Mouse (Mus musculus) lung, embryonic 14.5 days (tissue): Measurements from ENCODE around the gene Olfr305. TPM values are rescaled to one million over a fixed set of nuclear protein-coding genes. Genes with fewer than 3 reads are reported as not detected.
A peak's percentile ranks its signal among the peaks of the same experiment; 100 is the strongest.
"Not testable (repeated sequence)": the region's sequence is repeated elsewhere in the genome, so short reads cannot be mapped to it uniquely, and the experiment has no call there.

Experiments used
- ATAC-seq: fragments of 200-750 bp; cut with Nextera tagmentation; 2 replicates; pipeline ENCODE4 v1.8.0; 2017; ENCODE audit warnings: mild to moderate bottlenecking, moderate TSS enrichment, moderate library complexity; ENCODE audit not compliant: insufficient read depth
- DNase-seq: peaks from one replicate; pipeline ENCODE4 v3.0.0-alpha.2; 2015
- H3K27ac ChIP-seq: fragments of 300-500 bp; sonication (generic); 2 replicates; pipeline ENCODE4 v1.5.1; 2014; ENCODE audit warnings: low read depth, mild to moderate bottlenecking, moderate library complexity
- H3K27me3 ChIP-seq: fragments of 300-500 bp; sonication (generic); 2 replicates; pipeline ENCODE4 v1.6.1; 2014; ENCODE audit warnings: low read length, control low read depth; ENCODE audit not compliant: insufficient read depth
- H3K36me3 ChIP-seq: fragments of 300-500 bp; sonication (generic); 2 replicates; pipeline ENCODE4 v1.6.1; 2014; ENCODE audit warnings: control low read depth; ENCODE audit not compliant: insufficient read depth
- H3K4me1 ChIP-seq: fragments of 300-500 bp; sonication (generic); 2 replicates; pipeline ENCODE4 v1.6.1; 2014; ENCODE audit warnings: antibody characterized with exemption, control low read depth; ENCODE audit not compliant: insufficient read depth
- H3K4me2 ChIP-seq: fragments of 300-500 bp; sonication (generic); 2 replicates; pipeline ENCODE4 v1.6.1; 2014; ENCODE audit warnings: mild to moderate bottlenecking
- H3K4me3 ChIP-seq: fragments of 300-500 bp; sonication (generic); 2 replicates; pipeline ENCODE4 v1.5.1; 2014; ENCODE audit warnings: low read depth, low read length
- H3K9ac ChIP-seq: fragments of 300-500 bp; sonication (generic); 2 replicates; pipeline ENCODE4 v1.6.1; 2014
- H3K9me3 ChIP-seq: fragments of 300-500 bp; sonication (generic); 2 replicates; pipeline ENCODE4 v1.6.1; 2016; ENCODE audit warnings: low read depth, low read length, control low read depth
- CTCF ChIP-seq: IDR thresholded peaks from 2 replicates; pipeline ENCODE4 v1.5.1; 2016; ENCODE audit warnings: antibody characterized with exemption, low read depth
- WGBS: fragments of 180-500 bp; shearing (Covaris S2); extraction: QIAGEN DNeasy Blood & Tissue Kit; methylation state at CpG from one replicate; pipeline ENCODE4 v1.1.7; 2014; 5-methylcytosine and 5-hydroxymethylcytosine counted together
- polyA plus RNA-seq: library from polyadenylated mRNA; unstranded; fragments of >200 nt; fragmentation: Nextera tagmentation; extraction: Ambion mirVana; gene quantifications from 2 replicates; pipeline ENCODE4 v1.2.1, GENCODE M21; 2014

The Olfr305 gene
- polyA plus RNA-seq: not detected in 2 replicates

DNA sequence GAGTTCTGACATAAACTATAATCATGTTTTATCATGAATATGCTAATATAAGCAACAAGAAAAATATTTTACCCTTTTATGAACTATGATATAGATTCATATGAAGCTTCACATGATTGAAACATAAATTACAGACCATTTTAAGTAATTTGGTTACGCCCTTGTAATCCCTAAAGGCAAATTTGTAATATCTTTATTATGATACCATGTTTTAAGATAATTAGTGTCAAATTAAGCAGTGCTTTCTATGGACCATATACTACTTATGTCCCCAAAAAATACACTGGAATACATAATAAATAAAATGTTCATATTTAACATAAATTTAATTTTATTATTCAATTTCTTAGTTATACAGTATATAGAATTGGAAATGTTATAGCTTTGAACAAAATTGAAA is at the start of gene Olfr305:
Gene Olfr305, minus strand, starts transcription at position 101 of the 400 bp plus-strand sequence.
- Histone ChIP-seq H3K4me3 (no peak within 1 kb of the TSS), H3K27me3 (no peaks in the 10 kb centered on the region), H3K4me2 (no peak within 1 kb of the TSS), H3K9ac (no peak within 1 kb of the TSS), H3K36me3 (no peaks in the 10 kb centered on the region), H3K27ac (no peak within 1 kb of the TSS), H3K9me3 (no peaks in the 10 kb centered on the region), H3K4me1 (no peaks in the 10 kb centered on the region)
- no peak for ATAC-seq
- no peak for DNase-seq
- TF ChIP-seq CTCF: no peak
- 78% methylated on average over 1 of the region's 1 CpGs for WGBS

DNA sequence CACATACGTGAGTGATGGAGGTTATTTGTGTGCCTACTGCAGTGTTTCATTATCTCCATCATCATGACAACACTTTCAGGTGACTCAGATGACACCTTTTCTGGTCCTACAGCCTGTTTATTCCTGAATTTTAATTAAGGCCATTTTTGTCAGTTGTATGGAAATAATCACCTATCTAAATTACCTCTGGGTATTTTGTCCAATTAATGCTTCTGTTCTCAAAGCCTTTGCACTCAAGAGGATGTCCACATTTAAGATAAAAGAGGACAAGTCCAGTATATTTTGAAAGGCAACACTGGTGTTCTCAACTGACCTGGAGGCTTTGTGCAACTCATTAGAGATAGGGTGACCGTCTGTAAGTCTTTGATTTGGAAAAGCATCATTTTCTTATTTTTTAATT is 36.8 kb upstream of the Olfr305 start, which contains the start of gene Olfr301:
Gene Olfr301, plus strand, starts transcription at position 301 of the 400 bp plus-strand sequence.
- no peak within 1 kb of the TSS for H3K4me2 ChIP-seq
- no peak within 1 kb of the TSS for H3K4me3 ChIP-seq
- ATAC-seq (no peak), DNase-seq (no peak)
- no peaks in the 10 kb centered on the region for H3K4me1 ChIP-seq
- TF ChIP-seq CTCF: no peak
- no peak within 1 kb of the TSS for H3K27ac ChIP-seq
- no peak within 1 kb of the TSS for H3K9ac ChIP-seq
- 78% methylated on average over 2 of the region's 2 CpGs for WGBS
- no peaks in the 10 kb centered on the region for H3K9me3 ChIP-seq
- no peaks in the 10 kb centered on the region for H3K36me3 ChIP-seq
- H3K27me3 ChIP-seq: no peaks in the 10 kb centered on the region

DNA sequence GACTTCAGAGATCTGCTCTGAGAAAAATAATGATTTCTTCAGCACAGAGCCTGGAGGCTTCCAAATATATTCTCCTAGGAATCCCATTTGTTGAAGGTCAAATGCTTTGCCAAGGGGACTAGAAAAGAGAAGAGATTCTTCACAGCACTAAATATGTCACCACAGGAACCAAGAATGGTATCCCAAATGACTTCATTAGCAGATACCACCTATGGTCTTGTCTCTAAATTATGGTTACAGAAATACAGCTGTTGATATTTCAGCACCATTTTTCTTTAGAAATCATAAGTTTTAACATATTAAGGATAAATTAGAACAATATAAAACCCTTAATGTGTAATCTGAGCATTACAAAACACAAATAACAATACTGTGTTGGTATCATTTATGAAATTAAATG is 31.0 kb upstream of the Olfr305 start, which contains the start of gene Olfr303:
Gene Olfr303, minus strand, starts transcription at position 101 of the 400 bp plus-strand sequence.
- TF ChIP-seq CTCF: no peak
- H3K9me3 ChIP-seq: no peaks in the 10 kb centered on the region
- no peaks in the 10 kb centered on the region for H3K36me3 ChIP-seq
- no peak within 1 kb of the TSS for H3K4me2 ChIP-seq
- H3K27me3 ChIP-seq: no peaks in the 10 kb centered on the region
- no peak within 1 kb of the TSS for H3K27ac ChIP-seq
- H3K4me3 ChIP-seq: no peak within 1 kb of the TSS
- H3K4me1 ChIP-seq: no peaks in the 10 kb centered on the region
- no peak for ATAC-seq
- no peak within 1 kb of the TSS for H3K9ac ChIP-seq
- DNase-seq: no peak

DNA sequence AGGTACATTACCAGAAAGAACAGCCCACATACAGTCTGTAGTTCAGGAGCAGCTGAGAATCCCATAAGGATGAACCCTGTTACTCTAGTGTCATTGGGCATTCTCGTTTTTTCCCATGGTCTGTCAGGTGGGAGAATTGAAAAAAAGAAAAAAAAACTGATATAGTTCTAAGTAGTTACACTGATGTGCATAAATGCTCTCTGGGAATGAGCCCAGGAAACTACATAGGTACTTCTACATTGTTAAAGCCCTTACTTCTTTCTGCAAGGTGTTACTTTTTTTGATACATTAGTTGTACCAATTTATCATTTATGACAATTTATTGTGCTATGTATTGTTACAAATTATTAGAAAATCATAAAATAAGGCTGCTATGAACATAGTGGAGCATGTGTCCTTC is 19.8 kb upstream of the Olfr305 start, which contains the start of gene Olfr304:
Gene Olfr304, minus strand, starts transcription at position 101 of the 400 bp plus-strand sequence.
- no peaks in the 10 kb centered on the region for H3K4me1 ChIP-seq
- no peak for TF ChIP-seq CTCF
- no peak within 1 kb of the TSS for H3K4me3 ChIP-seq
- 55% methylated on average over 1 of the region's 1 CpGs for WGBS
- H3K9ac ChIP-seq: no peak within 1 kb of the TSS
- H3K4me2 ChIP-seq: no peak within 1 kb of the TSS
- no peak within 1 kb of the TSS for H3K27ac ChIP-seq
- no peaks in the 10 kb centered on the region for H3K36me3 ChIP-seq
- H3K9me3 ChIP-seq: no peaks in the 10 kb centered on the region
- no peak for ATAC-seq
- H3K27me3 ChIP-seq: no peaks in the 10 kb centered on the region
- no peak for DNase-seq

DNA sequence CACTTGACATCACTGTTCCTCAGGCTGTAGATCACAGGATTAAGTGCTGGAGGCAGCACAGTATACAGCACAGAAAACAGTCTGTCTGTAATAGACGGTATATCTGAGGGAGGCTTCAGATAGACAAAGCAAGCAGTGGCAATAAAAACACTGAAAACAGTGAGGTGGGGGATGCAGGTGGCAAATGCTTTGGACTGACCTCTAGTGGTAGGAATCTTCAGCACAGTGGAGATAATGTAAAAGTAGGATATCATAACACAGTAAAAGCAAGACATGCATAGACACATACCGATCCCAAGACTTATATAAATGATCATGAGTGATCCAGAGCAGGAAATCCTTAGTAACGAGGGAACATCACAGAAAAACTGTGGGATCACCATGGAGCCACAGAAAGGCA is 19.0 kb upstream of the Olfr305 start:
- Histone ChIP-seq H3K4me2 (no peak overlapping the region), H3K9ac (no peak overlapping the region), H3K4me3 (no peak overlapping the region), H3K27ac (no peak overlapping the region), H3K27me3 (no peaks in the 10 kb centered on the region), H3K4me1 (no peaks in the 10 kb centered on the region), H3K36me3 (no peaks in the 10 kb centered on the region), H3K9me3 (no peaks in the 10 kb centered on the region)
- WGBS: 64% methylated on average over 3 of the region's 3 CpGs
- ATAC-seq (no peak), DNase-seq (no peak)
- peak; percentile 43 for TF ChIP-seq CTCF

DNA sequence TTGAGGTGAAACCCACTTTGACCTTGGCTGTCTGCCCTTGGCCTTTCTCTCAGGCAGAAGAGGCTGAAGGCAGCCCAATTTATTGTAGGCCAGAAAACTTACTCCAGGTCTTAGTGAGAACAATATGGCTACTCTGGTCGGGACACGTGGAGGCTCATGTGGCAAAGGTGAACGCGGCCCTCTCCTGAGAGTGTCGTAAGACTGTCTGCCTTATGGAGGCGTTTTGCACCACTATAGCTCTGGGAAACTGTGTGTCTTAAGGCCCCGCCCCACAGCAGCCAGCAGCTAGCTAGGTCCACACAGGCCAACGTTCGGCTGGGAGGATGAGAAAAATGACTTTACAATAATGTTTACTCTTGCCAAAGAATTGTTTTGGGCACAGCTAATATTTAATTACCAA is 20.4 kb downstream of the Olfr305 start:
- DNase-seq, ATAC-seq, H3K4me2 ChIP-seq, H3K9ac ChIP-seq, H3K4me3 ChIP-seq, H3K36me3 ChIP-seq, H3K9me3 ChIP-seq, H3K27ac ChIP-seq, H3K4me1 ChIP-seq, H3K27me3 ChIP-seq: not testable (repeated sequence)
- 84% methylated on average over 9 of the region's 9 CpGs for WGBS

DNA sequence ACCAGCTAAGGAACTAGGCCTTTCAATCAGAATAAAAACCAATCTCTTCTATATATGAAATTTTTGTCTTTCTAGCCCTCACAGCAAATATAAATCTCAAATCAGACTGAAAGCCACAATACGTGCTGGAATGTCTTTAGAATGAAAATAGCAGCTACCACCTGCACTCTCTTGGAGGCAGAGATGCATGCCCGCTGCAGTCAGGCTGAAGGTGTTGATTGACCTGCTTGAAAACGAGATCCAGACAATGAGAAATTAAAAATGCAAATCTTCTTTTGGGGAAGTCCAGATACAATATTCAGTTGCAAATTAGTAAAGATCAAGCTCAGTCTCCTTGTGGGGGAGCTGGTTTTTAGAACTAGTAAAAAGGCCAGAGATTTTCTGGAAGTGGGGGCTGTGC is 22.5 kb downstream of the Olfr305 start:
- Histone ChIP-seq H3K27me3 (no peaks in the 10 kb centered on the region), H3K36me3 (no peaks in the 10 kb centered on the region), H3K4me3 (no peak overlapping the region), H3K9me3 (no peaks in the 10 kb centered on the region), H3K4me2 (no peak overlapping the region), H3K9ac (no peak overlapping the region), H3K4me1 (no peaks in the 10 kb centered on the region), H3K27ac (no peak overlapping the region)
- 58% methylated on average over 3 of the region's 3 CpGs for WGBS
- DNase-seq (no peak), ATAC-seq (no peak)
- no peak for TF ChIP-seq CTCF
